Mouse (Mus musculus): ENCODE data around the gene Chst11.

DNA sequence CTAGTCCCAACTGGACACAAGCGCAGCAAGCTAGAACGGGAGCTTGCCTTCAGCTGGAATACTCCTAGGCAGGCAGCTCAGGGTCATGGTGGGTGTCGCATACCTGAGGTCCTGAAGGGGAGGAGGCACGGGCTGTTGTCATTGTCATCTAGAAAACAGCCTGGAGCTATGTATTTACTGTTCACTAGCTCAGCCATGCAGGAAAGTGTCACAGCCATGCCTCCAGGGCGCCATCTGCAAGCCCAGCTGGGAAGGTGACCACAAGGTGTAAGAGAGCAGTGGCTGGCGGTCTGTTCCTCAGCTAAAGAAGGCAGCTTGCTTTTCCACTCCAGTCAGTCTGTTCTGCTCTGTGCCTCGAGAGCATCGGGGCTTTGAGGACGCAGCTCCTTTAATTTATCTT, 141.1 kb downstream of the Chst11 start:
- no peak for TF ChIP-seq CTCF (IDR thresholded peaks at IDR 0.05; ENCODE audit: extremely low read depth, insufficient read depth, low read length)
- no peak for TF ChIP-seq POLR2A (IDR thresholded peaks at IDR 0.05; ENCODE audit: extremely low read depth, insufficient read depth, low read length)
